Mouse (Mus musculus): ENCODE data around the gene Atoh7. TPM values are rescaled to one million over a fixed set of nuclear protein-coding genes. Genes with fewer than 3 reads are reported as not detected.

Atoh7 gene
- polyA plus RNA-seq, 1 experiment from 2014 or later: not detected

DNA sequence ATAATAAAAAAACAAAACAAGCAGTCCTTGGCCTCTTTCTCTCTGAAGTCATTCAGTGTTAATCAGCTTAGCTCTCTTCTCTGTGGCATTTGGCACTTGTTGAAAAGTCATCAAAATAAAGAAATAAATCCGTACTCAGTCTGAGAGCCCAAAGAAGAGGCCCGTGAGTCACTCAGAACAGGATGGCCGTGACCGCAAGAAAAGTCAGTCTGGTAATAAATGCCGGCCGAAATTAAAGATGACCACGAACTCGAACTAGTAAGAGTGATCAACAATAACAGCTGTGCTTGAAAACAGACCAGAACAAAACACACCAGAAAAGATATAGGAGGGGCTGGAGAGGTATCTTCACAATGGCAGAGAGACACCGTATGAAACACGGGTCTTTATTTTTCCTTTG, 24.6 kb downstream of the Atoh7 start:
- 85% methylated on average over 10 of the region's 10 CpGs for whole genome bisulfite sequencing
- ATAC-seq (ENCODE audit: extremely low read depth, insufficient number of reproducible peaks, low FRiP score, low TSS enrichment): no peak

GRCm38 (mm10) chr10:63125343-63125742, 25.9 kb downstream of the Atoh7 start:
- 41% methylated on average over 11 of the region's 11 CpGs for WGBS
- Histone ChIP-seq H3K27ac (replicated peaks) (no peak overlapping the region), H3K4me2 (no peak overlapping the region), H3K9ac (no peak overlapping the region), H3K27me3 (replicated peaks) (no peaks in the 10 kb centered on the region), H3K36me3 (peaks cover 14% of the 10 kb centered on the region), H3K4me3 (no peak overlapping the region), H3K4me1 (peaks cover 8% of the 10 kb centered on the region), H3K9me3 (peaks cover 4% of the 10 kb centered on the region; the same call in 1 of the 2 replicates)
- ATAC-seq (ENCODE audit: extremely low read depth, insufficient number of reproducible peaks, low FRiP score, low TSS enrichment): no peak

More for the DNA sequence above, 24.6 kb downstream of the Atoh7 start:
- Histone ChIP-seq H3K4me2 (no peak overlapping the region), H3K27ac (replicated peaks) (no peak overlapping the region), H3K9me3 (peaks cover 4% of the 10 kb centered on the region; the same call in 1 of the 2 replicates), H3K9ac (no peak overlapping the region), H3K27me3 (replicated peaks) (no peaks in the 10 kb centered on the region), H3K4me3 (no peak overlapping the region), H3K4me1 (peaks cover 8% of the 10 kb centered on the region), H3K36me3 (peaks cover 14% of the 10 kb centered on the region; the same call in 1 of the 2 replicates)

GRCm38 (mm10) chr10:63126116-63126515, 26.7 kb downstream of the Atoh7 start:
- peaks cover 8% of the 10 kb centered on the region for H3K4me1 ChIP-seq
- no peak overlapping the region for H3K27ac ChIP-seq (replicated peaks)
- ATAC-seq (ENCODE audit: extremely low read depth, insufficient number of reproducible peaks, low FRiP score, low TSS enrichment): no peak
- H3K9me3 ChIP-seq: peaks cover 4% of the 10 kb centered on the region; the same call in 1 of the 2 replicates
- 79% methylated on average over 4 of the region's 4 CpGs for WGBS
- H3K4me2 ChIP-seq: no peak overlapping the region
- no peak overlapping the region for H3K9ac ChIP-seq
- no peak overlapping the region for H3K4me3 ChIP-seq
- H3K36me3 ChIP-seq: peaks cover 16% of the 10 kb centered on the region
- H3K27me3 ChIP-seq (replicated peaks): no peaks in the 10 kb centered on the region

GRCm38 (mm10) chr10:63127156-63127555, 27.7 kb downstream of the Atoh7 start:
- H3K27me3 ChIP-seq (replicated peaks): no peaks in the 10 kb centered on the region
- peaks cover 4% of the 10 kb centered on the region; the same call in 1 of the 2 replicates for H3K9me3 ChIP-seq
- no peak overlapping the region for H3K4me2 ChIP-seq
- no peak overlapping the region for H3K27ac ChIP-seq (replicated peaks)
- ATAC-seq (ENCODE audit: extremely low read depth, insufficient number of reproducible peaks, low FRiP score, low TSS enrichment): no peak
- no peak overlapping the region for H3K9ac ChIP-seq
- H3K4me1 ChIP-seq: peaks cover 8% of the 10 kb centered on the region
- WGBS: 83% methylated on average over 6 of the region's 6 CpGs
- H3K36me3 ChIP-seq: peaks cover 16% of the 10 kb centered on the region
- no peak overlapping the region for H3K4me3 ChIP-seq

- no peak overlapping the region for H3K4me3 ChIP-seq
- WGBS: 30% methylated on average over 7 of the region's 7 CpGs
- H3K9ac ChIP-seq: no peak overlapping the region
- peaks cover 4% of the 10 kb centered on the region; the same call in 1 of the 2 replicates for H3K9me3 ChIP-seq
- no peaks in the 10 kb centered on the region for H3K27me3 ChIP-seq (replicated peaks)
- peaks cover 17% of the 10 kb centered on the region for H3K36me3 ChIP-seq
- H3K4me2 ChIP-seq: peak overlapping the region; percentile 40
- peaks cover 8% of the 10 kb centered on the region for H3K4me1 ChIP-seq
- H3K27ac ChIP-seq (replicated peaks): peak overlapping the region; percentile 86
- no peak for ATAC-seq (ENCODE audit: extremely low read depth, insufficient number of reproducible peaks, low FRiP score, low TSS enrichment)
Observed at GRCm38 (mm10) chr10:63128256-63128655, 28.8 kb downstream of the Atoh7 start.

DNA sequence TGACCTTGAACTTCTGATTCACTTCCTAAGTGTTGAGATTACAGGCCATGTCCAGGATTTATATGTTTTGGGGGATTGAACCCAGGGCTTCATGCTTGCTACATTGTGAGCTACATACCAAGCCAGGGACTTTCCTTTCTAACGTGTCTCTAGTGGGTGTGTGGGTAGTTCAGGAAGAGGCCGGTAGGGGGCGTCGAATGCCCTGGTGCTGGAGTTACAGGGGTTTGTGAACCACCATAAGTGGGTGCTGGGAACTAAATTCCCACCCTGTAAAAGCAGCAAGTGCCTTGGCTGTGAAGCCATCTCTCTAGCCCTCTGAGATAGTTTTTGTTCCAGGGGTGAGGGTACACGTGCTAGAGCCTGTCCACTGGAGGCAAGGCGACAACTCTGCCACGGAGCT, 31.0 kb downstream of the Atoh7 start:
- Histone ChIP-seq H3K9me3 (peaks cover 4% of the 10 kb centered on the region; the same call in 1 of the 2 replicates), H3K4me2 (no peak overlapping the region), H3K4me3 (no peak overlapping the region), H3K9ac (no peak overlapping the region), H3K4me1 (peaks cover 8% of the 10 kb centered on the region), H3K27ac (replicated peaks) (no peak overlapping the region), H3K27me3 (replicated peaks) (peaks cover 4% of the 10 kb centered on the region; the same call in 1 of the 2 replicates), H3K36me3 (peaks cover 25% of the 10 kb centered on the region)
- ATAC-seq (ENCODE audit: extremely low read depth, insufficient number of reproducible peaks, low FRiP score, low TSS enrichment): no peak
- WGBS: 61% methylated on average over 7 of the region's 7 CpGs

- Histone ChIP-seq H3K9me3 (no peaks in the 10 kb centered on the region), H3K9ac (no peak overlapping the region), H3K4me3 (no peak overlapping the region), H3K27me3 (replicated peaks) (peaks cover 7% of the 10 kb centered on the region; the same call in 1 of the 2 replicates), H3K27ac (replicated peaks) (no peak overlapping the region), H3K4me1 (peaks cover 8% of the 10 kb centered on the region), H3K36me3 (peaks cover 22% of the 10 kb centered on the region), H3K4me2 (no peak overlapping the region)
- no peak for ATAC-seq (ENCODE audit: extremely low read depth, insufficient number of reproducible peaks, low FRiP score, low TSS enrichment)
- WGBS: 80% methylated on average over 6 of the region's 6 CpGs
Observed at GRCm38 (mm10) chr10:63132356-63132755, 32.9 kb downstream of the Atoh7 start.

GRCm38 (mm10) chr10:63133326-63133725, 33.9 kb downstream of the Atoh7 start:
- ATAC-seq (ENCODE audit: extremely low read depth, insufficient number of reproducible peaks, low FRiP score, low TSS enrichment): no peak
- H3K9ac ChIP-seq: no peak overlapping the region
- no peak overlapping the region for H3K27ac ChIP-seq (replicated peaks)
- no peak overlapping the region for H3K4me3 ChIP-seq
- H3K4me1 ChIP-seq: peaks cover 3% of the 10 kb centered on the region
- peaks cover 21% of the 10 kb centered on the region for H3K36me3 ChIP-seq
- H3K27me3 ChIP-seq (replicated peaks): peaks cover 7% of the 10 kb centered on the region; the same call in 1 of the 2 replicates
- WGBS: 86% methylated on average over 4 of the region's 4 CpGs
- H3K4me2 ChIP-seq: no peak overlapping the region
- no peaks in the 10 kb centered on the region for H3K9me3 ChIP-seq

DNA sequence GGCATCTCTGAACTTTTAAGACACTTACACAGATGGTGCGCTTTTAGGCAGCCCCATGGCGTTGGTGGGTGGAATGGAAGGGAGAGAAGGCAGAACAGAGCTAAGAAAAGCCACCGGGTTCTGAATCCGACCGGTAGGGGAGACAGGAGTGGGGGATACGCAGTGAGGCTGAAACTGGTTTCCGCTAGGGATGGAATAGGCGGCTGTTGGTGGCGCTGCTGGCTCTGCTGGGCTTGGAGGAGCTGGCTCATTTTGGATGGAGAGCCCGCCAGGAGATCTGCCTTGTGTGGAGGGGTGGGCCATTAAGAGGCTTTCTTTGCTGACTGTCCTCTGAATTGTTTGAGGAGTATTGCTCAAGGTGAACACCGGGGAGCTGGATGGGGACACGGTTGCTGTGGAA, 36.2 kb downstream of the Atoh7 start:
- Histone ChIP-seq H3K9me3 (no peaks in the 10 kb centered on the region), H3K36me3 (peaks cover 16% of the 10 kb centered on the region), H3K27ac (replicated peaks) (no peak overlapping the region), H3K4me2 (no peak overlapping the region), H3K4me1 (no peaks in the 10 kb centered on the region), H3K4me3 (no peak overlapping the region), H3K9ac (no peak overlapping the region), H3K27me3 (replicated peaks) (peaks cover 7% of the 10 kb centered on the region; the same call in 1 of the 2 replicates)
- WGBS: 51% methylated on average over 12 of the region's 12 CpGs
- no peak for ATAC-seq (ENCODE audit: extremely low read depth, insufficient number of reproducible peaks, low FRiP score, low TSS enrichment)

- Histone ChIP-seq H3K9ac (no peak overlapping the region), H3K4me2 (no peak overlapping the region), H3K4me1 (no peaks in the 10 kb centered on the region), H3K36me3 (peaks cover 12% of the 10 kb centered on the region; the same call in 1 of the 2 replicates), H3K9me3 (no peaks in the 10 kb centered on the region), H3K27me3 (replicated peaks) (peaks cover 7% of the 10 kb centered on the region; the same call in 1 of the 2 replicates), H3K27ac (replicated peaks) (no peak overlapping the region), H3K4me3 (no peak overlapping the region)
- ATAC-seq (ENCODE audit: extremely low read depth, insufficient number of reproducible peaks, low FRiP score, low TSS enrichment): no peak
- WGBS: 69% methylated on average over 6 of the region's 6 CpGs
Observed at GRCm38 (mm10) chr10:63136436-63136835, 37.0 kb downstream of the Atoh7 start.

DNA sequence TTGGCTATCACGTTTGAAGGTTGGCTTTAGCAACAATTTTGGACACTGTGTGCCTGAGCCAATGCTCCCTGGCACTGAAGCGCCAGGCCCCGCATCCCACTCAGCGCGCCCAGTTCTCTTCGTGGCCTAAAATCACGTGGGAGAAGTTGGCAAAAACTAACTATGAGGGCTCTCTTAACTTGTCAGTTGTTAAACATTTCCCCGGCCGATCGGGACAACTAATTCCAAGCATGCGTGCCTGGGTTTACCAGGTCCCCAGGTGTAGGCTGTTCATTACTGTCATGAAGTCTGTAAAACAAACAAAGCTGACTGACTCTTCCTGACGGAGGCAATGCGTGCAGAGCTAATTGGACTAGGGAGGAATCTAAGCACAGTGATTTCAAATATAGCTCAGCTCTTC, 43.2 kb downstream of the Atoh7 start:
- WGBS: 82% methylated on average over 13 of the region's 13 CpGs
- Histone ChIP-seq H3K9me3 (no peaks in the 10 kb centered on the region), H3K4me3 (no peak overlapping the region), H3K4me1 (no peaks in the 10 kb centered on the region), H3K27me3 (replicated peaks) (no peaks in the 10 kb centered on the region), H3K9ac (no peak overlapping the region), H3K36me3 (no peaks in the 10 kb centered on the region), H3K27ac (replicated peaks) (no peak overlapping the region), H3K4me2 (no peak overlapping the region)
- no peak for ATAC-seq (ENCODE audit: extremely low read depth, insufficient number of reproducible peaks, low FRiP score, low TSS enrichment)
